Mouse (Mus musculus): ENCODE measurements around the gene Gm6370.
A peak's percentile ranks its signal among the peaks of the same experiment; 100 is the strongest.
"Not testable (repeated sequence)": the region's sequence is repeated elsewhere in the genome, so short reads cannot be mapped to it uniquely, and the experiment has no call there.

The Gm6370 gene

DNA sequence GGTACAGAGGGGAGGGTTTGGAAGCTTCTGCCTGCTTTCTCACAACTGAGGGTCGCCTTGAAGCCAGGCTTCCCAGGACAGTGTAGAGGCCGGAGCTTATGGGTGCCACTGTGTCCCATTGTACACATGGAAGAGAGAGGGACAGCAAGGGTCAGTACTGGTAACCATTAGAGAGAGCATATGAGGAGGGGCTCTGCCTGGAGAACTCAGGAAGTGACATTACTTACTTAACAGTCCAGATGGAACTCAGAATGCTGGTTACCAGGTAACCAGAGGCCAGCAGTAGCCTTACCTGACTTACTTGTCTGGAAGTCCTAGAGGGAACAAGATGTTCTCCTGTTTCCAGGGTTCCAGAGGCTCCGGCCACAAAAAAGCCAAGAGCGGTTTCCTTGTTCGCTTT lies at the start of gene Gm6370:
Gene Gm6370 (plus strand): TSS at position 301 of the 400 bp plus-strand sequence.
- not testable (repeated sequence) for DNase-seq

DNA sequence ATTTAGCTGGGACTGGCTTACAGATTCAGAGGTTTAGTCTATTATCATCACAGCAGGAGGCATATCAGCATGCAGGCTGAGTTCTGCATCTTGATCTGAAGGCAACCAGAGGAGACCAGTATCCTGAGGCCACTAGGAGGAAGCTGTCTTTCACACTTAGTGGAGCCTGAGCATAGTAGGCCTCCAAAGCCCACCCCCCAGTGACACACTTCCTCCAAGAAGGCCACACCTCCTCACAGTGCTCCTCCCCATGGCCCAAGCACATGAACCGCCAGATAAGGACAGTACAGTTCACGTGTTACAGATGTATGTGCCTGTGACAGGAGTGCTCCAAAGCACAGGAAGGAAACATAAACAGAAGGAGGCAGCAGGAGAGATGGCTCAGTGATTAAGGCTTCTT lies 48.4 kb upstream of the Gm6370 start:
- DNase-seq, result no peak

DNA sequence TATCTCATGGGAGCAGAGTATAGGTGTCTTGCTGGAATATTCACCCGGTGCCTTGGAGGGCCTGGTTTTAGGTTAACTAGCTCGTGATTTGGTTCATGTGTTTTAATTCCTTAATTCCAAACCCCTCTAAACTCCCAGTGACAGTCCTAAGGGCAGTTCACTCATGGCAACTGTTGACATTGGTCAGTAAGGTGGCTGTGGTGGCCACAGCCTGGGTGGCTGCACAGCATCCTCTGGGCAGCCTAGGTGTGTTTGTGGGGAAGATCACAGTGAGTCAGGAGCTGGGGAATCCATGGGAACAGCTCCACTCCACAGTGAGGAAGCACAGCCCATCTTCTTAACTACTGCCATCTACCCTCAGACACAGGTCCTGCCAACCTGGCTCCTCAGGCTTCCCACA lies 44.5 kb upstream of the Gm6370 start:
- no peak for DNase-seq

DNA sequence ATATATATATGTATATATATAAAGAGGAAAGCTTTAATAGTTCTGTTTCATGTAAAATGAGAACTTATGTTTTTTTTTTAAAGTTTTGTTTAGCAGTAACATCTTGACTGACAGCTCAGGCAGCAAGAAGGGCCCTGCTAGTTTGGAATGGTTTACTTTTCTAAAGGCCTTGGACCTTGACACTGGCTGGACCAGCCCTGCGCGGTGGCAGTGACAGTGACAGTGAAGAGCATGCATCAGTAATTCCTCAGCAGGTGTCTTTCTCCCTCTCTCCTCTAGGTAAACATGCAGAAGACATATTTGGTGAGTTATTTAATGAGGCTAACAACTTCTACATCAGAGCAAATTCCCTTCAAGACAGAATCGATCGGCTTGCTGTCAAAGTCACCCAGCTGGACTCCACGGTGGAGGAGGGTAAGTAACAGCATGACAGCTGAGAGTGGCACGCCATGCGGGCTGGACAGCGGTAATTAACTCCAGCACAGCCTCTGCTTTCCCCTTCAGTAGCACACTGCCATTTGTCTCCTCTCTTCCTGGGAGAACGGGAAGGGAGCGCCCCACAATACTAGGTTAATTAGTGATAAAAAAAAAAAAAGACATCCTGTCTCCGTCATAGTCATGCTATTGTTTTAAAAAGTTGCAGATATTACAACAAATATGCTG lies 39.4 kb upstream of the Gm6370 start:
- DNase-seq, result no peak

DNA sequence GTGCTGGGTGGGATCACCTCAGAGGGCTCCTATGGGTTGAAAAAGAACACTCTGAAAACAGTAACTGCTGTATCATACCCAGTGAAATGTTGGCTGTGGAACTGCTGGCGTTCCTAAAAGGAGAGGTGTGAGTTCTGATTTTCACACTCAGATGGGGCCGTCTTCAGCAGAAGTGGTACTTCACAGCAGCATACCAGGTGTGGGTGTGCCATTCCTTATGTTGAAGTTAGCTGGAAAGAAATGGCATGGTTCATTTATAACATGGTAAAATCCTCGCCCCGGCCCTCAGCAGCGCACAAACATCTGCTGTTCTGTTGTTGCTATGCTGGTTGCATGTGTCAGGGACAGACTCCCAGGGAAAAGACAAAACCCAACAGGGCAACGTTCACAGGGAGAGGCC lies 37.6 kb upstream of the Gm6370 start:
- DNase-seq, result no peak

DNA sequence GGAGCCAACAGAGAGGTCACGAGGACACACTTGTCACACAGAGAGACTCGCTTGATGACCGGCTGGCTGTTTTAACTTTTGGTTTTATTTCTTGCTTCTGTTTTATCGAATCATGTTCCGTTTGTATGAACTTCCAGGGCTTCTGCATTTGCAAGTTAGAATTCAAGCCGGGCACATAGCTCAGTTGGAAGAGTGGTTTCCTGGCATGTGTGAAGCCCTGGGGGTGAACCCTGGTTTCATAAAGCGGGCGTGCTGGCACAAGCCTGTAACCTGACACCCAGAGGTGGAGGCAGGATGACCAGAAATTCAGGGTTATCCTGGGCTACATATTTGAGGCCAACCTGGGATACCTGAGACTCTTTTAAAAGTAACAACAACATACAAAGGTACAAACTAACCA lies 29.6 kb upstream of the Gm6370 start:
- DNase-seq, result peak; percentile 54

DNA sequence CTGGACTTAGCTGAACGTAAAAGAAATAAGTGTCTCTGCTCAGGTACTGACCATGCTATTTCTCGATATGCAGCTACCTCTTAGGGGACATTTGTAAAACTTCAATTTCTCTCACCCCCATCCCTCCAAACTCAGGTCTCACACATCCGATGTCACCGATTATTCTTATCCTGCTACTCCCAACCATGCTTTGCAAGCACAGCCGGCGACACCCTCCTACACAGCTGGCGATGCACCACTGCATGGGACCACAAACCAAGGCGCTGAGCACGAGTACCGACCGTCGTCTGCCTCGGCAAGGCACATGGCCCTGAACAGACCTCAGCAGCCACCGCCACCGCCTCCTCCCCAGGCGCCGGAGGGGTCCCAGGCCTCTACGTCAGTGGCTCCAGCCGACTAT lies 24.5 kb upstream of the Gm6370 start:
- no peak for DNase-seq

DNA sequence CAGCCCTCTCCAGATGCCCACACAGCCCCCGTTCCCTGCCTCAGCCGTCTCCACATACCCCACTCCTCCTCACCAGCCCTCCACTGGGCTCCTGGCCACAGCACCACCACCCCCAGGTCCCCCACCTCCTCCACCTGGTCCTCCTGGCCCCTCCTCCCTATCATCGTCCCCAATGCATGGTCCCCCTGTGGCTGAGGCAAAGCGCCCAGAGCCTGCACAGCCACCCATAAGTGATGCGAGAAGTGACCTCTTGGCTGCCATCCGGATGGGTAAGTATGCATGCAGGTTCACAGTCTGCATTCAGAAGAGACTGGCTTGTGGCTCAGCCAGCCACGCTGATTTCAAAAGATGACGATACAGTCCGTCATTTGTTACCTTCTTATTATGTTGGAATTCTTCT lies 22.9 kb upstream of the Gm6370 start:
- DNase-seq, result no peak

DNA sequence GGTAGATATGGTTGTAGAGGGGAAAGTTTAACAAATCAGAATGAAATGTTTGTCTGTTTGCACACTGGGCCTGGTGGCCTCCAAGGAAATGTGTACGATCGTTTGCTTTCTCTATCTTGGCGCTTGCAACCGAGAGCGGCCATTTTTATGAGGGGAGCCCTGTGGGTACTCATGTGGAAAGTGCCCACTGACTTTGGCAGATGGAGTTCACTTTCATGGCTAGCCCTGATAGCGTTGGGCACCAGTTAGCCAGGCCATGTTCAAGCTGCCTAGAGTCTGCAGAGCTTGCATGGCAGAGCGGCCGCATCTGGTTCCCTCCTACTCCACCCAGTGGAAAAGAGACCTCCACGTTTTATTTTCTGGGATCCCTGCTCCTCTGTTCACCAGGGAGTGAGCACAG lies 20.3 kb upstream of the Gm6370 start:
- DNase-seq, result no peak

DNA sequence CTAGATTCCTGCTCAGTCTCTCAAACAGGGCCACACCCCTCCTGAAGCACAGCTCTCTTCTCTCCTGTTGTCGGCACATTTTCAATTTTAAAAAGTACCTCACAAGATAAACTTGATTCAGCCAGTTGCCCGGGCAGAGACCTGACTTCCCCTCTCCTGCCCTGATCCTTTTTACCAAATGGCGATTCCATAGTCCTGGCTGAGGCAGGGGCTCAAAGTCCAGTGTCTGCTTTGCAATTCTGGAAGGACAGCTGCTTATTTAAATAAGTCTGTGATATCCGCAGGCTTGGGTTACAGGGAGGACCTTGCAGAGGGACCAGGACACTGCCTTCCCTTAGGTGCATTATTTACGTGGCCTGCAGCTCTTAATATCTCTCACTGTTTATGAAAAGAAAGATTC lies 19.9 kb upstream of the Gm6370 start:
- no peak for DNase-seq

DNA sequence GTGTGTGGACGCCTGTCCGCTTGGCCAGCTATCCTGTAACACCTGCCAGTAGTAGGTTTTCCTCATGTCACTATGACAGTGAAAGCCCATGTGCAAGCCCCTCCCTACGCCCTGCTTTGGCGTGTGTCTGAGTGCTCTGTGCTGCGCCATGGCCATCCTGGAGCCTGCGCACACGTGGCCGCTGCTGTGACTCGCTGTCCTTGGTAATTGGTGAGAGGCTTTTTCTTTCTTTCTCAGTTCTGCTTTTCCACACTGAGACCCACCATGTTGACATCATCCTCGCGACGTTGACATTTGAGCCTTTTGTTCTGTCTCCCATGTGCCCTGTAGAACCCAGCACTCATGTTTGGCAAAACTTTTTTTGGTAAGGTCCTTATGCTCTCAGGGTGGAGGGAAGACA lies 19.3 kb upstream of the Gm6370 start:
- DNase-seq, result no peak

DNA sequence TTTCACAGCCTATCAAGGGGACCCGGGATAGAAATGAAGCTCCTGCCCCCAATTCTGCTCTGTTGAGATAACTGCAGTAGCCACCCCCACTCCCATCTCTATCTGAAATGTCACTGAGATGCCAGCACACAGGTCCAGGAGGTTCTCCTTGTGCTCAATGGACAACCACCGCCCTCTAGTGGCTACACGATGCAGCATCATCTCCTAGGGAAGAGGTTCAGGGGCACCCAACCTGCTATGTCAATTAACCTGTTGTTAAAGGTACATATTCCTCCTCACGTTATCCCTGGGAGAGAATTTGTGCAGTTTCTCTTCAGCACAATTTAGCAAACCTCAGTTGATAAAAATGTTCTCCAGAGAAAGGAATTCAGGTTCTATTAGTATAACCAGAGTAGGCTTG lies 11.6 kb upstream of the Gm6370 start:
- DNase-seq, result peak; percentile 58

DNA sequence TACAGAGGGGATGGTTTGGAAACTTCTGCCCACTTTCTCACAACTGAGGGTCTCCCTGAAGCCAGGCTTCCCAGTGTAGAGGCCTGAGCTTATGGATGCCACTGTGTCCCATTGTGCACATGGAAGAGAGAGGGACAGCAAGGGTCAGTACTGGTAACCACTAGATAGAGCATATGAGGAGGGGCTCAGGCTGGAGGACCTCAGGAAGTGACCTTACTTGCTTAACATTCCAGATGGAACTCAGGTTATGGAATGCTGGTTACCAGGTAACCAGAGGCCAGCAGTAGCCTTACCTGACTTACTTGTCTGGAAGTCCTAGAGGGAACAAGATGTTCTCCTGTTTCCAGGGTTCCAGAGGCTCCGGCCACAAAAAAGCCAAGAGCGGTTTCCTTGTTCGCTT lies 9.5 kb upstream of the Gm6370 start, which contains the start of gene Gm6408:
Gene Gm6408 (plus strand): TSS at position 301 of the 400 bp plus-strand sequence.
- not testable (repeated sequence) for DNase-seq

DNA sequence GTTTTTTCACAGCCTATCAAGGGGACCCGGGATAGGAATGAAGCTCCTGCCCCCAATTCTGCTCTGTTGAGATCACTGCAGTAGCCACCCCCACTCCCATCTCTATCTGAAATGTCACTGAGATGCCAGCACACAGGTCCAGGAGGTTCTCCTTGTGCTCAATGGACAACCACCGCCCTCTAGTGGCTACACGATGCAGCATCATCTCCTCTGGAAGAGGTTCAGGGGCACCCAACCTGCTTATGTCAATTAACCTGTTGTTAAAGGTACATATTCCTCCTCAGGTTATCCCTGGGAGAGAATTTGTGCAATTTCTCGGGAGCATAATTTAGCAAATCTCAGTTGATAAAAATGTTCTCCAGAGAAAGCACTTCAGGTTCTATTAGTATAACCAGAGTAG lies 2.2 kb upstream of the Gm6370 start:
- DNase-seq, result peak; percentile 66

DNA sequence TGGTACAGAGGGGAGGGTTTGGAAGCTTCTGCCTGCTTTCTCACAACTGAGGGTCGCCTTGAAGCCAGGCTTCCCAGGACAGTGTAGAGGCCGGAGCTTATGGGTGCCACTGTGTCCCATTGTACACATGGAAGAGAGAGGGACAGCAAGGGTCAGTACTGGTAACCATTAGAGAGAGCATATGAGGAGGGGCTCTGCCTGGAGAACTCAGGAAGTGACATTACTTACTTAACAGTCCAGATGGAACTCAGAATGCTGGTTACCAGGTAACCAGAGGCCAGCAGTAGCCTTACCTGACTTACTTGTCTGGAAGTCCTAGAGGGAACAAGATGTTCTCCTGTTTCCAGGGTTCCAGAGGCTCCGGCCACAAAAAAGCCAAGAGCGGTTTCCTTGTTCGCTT lies 10.9 kb downstream of the Gm6370 start, which contains the start of gene 4930449I24Rik:
Gene 4930449I24Rik (plus strand): TSS at position 301 of the 400 bp plus-strand sequence.
- DNase-seq, result not testable (repeated sequence)

DNA sequence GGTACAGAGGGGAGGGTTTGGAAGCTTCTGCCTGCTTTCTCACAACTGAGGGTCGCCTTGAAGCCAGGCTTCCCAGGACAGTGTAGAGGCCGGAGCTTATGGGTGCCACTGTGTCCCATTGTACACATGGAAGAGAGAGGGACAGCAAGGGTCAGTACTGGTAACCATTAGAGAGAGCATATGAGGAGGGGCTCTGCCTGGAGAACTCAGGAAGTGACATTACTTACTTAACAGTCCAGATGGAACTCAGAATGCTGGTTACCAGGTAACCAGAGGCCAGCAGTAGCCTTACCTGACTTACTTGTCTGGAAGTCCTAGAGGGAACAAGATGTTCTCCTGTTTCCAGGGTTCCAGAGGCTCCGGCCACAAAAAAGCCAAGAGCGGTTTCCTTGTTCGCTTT lies 22.7 kb downstream of the Gm6370 start, which contains the start of gene Gm3402:
Gene Gm3402 (plus strand): TSS at position 301 of the 400 bp plus-strand sequence.
- not testable (repeated sequence) for DNase-seq

DNA sequence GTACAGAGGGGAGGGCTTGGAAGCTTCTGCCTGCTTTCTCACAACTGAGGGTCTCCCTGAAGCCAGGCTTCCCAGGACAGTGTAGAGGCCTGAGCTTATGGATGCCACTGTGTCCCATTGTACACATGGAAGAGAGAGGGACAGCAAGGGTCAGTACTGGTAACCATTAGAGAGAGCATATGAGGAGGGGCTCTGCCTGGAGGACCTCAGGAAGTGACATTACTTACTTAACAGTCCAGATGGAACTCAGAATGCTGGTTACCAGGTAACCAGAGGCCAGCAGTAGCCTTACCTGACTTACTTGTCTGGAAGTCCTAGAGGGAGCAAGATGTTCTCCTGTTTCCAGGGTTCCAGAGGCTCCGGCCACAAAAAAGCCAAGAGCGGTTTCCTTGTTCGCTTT lies 34.3 kb downstream of the Gm6370 start, which contains the start of gene Gm3404:
Gene Gm3404 (plus strand): TSS at position 301 of the 400 bp plus-strand sequence.
- DNase-seq, result not testable (repeated sequence)

DNA sequence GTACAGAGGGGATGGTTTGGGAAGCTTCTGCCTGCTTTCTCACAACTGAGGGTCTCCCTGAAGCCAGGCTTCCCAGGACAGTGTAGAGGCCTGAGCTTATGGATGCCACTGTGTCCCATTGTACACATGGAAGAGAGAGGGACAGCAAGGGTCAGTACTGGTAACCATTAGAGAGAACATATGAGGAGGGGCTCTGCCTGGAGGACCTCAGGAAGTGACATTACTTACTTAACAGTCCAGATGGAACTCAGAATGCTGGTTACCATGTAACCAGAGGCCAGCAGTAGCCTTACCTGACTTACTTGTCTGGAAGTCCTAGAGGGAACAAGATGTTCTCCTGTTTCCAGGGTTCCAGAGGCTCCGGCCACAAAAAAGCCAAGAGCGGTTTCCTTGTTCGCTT lies 46.2 kb downstream of the Gm6370 start, which contains the start of gene Gm3409:
Gene Gm3409 (plus strand): TSS at position 301 of the 400 bp plus-strand sequence.
- not testable (repeated sequence) for DNase-seq
